Mouse (Mus musculus) spleen, postnatal 14 days (tissue): Measurements from ENCODE around the gene Fam214a.
A peak's percentile ranks its signal among the peaks of the same experiment; 100 is the strongest.

ENCODE experiments used
- DNase-seq, 2 experiments: peaks; one replicate each; pipeline ENCODE4 v3.0.0; 2021 to 2022; ENCODE audit warnings: low spot score in 2 of 2

The Fam214a gene

DNA sequence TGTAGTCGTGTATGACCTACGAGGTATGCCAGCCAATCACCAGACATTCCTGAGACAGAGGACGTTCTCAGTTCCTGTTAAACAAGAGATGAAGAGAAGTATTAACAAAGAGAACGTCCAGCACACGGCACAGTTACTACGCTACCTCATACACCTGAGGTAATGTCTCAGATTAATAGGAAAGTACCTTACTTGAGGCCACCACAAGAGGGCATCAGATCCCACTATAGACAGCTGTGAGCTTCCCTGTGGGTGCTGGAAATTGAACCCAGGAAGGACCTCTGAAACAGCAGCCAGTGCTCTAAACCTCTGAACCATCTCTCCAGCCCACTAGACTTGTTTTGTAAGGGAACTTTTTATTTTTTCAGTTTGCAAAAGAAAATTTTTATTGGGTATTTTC, 73.0 kb downstream of the Fam214a start:
- DNase-seq, result no peak

DNA sequence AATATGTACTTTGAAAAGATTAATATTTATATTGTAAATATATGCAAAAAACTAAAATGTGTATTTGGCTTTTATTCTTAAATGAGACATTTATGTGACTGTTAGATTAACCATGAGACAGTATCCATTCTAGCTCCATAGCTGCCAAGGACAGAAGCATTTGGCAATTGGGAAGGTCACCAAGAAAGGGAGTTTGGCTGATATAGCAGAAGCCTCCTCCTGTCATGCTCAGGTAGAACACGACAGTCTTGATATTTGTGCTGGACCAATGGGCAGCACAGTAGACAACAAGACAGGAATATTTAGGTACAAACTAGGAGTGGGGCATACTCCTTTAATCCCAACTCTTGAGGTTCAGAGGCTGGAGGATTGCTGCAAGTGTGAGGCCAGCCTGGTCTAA, 79.7 kb downstream of the Fam214a start:
- no peak for DNase-seq

DNA sequence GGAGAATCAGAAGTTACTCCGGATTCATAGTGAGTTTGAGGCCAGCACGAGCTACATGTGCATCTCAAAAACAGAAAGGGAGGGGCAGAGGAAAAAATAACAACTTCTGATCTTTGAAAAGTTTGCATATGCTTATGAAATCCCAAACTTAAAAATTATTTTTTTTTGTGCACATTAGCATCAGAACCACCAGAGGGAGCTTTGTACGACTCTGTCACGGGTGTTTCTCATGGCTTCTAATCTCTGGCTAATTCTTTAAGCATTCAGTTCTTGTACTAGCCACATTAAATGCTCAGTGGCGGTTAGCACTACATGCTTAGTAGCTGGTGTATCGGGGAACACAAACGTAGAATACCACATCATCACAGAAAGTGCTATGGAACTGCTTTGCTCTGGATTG, 80.5 kb downstream of the Fam214a start:
- no peak for DNase-seq

DNA sequence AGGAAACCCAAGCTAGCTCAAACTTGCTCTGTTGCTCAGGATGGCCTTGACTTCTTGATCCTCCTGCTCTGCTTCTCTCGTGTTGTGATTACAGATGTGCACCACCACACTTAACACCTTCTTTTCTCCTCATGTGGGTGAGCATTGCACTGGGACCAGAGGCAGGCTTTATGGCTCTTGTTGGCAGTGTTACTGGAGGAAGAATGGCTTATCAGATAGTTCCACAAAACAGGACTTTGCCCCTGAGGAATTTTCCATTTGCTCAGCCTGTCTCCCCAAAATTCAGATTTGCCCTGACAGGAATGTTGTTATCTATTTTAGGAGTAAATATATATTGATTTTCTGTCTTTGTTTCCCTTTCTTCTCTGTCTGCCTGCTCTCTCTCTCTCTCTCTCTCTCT, 82.0 kb downstream of the Fam214a start:
- DNase-seq, result no peak

DNA sequence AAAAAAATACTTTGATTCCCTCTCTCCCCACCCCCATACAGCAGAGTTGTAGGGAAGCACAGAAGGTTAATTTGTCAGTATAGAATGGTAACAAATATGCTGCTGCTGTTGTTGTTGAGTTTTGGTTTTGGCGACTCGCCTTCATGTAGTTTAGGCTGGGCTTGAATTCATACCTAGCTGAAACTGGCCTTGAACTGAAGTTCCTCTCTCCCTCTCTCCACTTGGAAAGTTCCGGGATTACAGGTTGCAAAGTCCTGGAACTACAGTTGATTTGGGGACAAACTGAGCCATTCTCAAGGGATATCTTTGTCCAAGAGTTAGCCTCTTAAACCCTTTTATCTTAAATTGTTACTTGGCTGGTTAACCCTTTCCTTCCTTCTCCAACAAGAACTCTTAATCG, 83.3 kb downstream of the Fam214a start:
- DNase-seq, result no peak

DNA sequence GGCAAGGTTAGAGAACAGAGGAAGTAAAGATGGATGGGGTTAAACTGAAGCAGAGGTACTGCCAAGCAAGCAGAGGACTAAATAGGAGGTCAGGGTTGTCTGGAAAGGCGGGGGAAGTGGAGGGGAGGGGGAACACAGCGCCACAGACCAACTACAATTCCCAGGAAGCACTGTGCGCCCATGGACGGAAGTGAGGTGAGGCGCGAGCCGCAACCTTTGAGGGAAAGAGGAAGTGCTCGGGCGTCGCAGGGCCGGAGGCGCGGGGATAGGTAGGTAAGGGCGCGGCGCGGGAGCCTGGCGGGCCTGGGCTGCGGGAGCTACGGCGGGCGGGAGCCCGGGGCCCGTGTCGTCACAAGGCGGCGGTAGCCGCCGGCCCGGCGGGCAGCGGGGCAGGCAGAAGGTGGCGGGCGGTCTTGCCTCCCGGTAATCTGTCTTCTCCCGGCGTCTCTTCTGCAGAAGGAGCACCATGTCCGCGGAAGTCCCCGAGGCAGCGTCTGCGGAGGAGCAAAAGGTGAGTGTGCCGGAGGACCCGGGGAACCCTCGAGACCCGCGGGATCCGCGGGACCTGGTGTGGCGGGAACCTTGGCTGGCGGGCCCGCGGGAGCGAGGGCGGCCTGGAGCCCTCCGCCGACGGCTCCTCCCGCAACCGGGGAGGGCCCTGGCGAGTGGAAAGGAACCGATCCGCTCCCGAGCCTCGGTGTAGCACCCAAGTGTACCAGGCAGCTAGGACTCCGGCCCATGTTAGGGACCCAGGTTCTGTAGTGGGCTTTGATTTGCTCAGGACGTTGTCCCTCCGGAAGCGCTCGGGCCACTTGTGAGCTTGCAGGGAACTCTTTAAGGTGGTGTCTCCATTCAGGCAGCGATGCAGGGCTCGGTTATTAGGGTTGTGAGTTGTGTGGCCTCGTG, 85.0 kb downstream of the Fam214a start, which contains the start of gene Arpp19:
Gene Arpp19 (plus strand): TSS at position 164 of the 906 bp plus-strand sequence.
- DNase-seq, result peak; percentile 55 to 68

DNA sequence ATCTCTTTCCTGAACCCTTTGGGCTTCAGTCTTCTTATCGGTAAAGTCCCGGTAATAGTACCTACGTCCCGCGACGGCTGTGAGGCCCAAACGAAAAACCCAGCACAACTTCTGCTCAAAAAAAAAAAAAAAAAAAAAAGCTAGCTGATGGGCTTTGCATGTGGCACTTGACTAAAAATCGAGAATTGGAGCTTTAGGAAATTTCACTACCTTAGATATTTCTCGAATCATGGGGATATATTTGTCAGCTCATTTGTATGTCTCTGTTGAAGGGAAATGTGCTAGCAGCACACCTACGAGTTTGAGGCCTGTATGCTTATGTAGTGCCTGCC, 85.6 kb downstream of the Fam214a start:
- DNase-seq, result no peak

DNA sequence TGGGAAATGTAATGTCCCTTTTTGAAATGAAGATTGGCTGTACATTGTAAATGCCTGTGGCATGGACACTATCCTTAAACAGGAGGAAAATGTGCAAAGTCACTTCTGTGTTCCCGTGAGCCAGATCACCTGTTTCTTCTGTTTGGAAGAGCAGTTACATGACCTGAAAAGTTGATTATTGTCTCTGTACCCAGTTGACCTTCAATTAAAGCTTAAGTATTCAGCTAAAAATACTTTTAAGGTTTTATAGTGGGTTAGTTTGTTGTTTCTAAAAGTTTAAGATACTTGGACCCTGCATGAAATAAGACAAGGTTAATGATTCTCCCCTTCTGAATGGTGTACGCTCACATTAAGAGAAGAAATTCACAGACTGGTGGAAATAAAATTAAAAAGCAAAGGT, 87.9 kb downstream of the Fam214a start:
- DNase-seq, result no peak

DNA sequence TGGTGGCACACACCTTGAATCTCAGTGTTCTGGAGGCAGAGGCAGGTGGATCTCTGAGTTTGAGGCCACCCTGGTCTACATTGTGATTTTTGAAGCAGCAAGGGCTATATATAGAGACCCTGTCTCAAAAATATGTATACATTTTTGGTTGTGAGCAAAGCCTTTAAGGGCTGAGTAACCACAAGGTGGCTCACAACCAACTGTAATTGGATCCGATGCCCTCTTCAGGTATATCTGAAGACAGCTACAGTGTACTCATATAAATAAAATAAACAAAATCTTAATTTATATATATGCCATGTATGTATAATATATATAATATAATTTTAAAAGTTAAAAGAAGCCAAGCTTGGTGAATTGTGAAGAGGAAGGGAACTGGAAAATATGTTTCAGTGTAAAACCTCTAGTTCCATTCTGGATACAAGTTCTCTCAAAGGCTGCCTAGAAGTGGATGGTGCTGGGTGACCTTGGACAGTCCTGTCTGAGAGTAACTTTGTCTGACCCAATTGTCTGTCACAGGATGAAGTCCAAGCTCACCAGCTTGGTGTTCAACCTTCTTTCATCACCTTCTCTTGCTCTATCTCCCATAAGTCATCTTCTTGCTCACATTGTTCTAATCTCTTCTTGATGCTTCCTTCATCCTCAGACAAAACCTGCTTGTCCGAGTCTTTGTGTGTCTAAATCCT, 89.3 kb downstream of the Fam214a start:
- no peak for DNase-seq

DNA sequence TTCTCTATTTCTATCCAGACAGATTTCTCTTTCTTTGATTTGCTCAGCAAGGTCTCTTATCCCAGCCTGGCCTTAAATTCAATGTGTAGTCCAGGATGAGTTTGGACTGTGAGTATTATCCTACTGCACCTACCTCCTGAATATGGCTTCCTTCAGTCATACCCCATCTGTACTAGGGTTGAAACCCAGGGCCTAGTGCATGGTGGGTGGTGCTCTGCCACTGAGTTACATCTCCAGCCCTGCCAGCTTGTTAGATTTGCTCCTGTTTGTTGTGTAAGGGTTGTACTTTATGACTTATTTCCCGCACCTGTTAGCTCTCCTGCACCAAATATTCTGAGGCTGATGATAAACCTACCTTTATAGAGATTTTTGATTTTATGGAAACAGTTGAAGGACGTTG, 90.5 kb downstream of the Fam214a start:
- no peak for DNase-seq

DNA sequence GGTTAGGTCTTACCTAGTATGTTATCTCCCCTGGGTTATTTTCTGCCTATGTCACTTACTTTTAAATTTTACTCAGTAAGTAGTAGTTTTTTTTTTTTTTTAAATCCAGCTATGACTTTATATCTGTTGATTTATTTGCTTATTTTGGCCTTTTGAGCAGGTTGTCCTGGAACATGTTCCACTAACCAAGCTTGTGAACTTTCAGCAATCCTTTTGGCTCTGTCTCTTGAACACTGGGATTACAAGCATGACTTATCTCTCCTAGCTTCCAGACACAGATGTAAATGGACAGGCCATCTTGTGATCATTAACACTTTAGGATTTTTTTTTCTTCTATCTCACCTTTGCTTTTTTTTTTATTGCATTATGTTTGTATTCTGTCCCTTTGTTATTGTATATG, 94.4 kb downstream of the Fam214a start:
- no peak for DNase-seq

DNA sequence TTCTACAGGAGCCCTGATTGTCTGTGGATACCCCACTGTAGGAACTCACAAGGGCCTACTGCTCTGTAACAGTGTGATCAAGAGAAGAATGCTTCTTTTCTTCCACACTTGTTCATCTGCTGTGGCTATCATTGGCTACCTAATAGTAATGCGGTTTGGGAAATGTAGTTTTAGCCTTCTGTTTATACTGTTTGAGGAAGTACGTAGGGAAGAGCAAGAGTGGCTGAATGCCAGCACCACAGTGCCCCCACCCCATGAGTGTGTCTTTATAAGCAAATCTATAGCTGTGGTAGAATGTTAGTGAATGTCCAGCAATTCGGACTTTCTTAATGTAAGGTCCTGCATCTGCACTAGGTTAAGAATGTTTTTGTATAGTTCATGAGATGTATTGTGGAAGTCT, 96.4 kb downstream of the Fam214a start:
- DNase-seq, result no peak

DNA sequence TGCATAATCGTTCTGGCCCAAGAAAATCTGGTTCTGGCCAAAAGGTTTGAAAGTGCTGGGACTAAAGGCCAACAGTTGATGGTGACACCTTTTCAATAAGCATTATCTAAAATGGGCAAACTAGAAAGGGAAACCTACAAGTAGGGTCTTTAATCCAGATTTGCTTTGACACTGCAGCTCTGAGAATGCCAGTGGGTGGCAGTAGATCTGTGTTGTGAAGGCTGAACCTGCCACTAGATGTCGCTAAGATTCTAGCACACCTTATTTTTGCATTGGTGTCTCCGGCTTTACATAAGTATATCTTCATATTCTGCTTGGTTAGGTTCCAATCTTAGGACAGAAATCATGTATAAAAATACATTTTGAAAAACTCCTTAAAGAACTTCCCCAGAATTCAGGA, 97.3 kb downstream of the Fam214a start:
- peak; percentile 12 to 52 for DNase-seq

DNA sequence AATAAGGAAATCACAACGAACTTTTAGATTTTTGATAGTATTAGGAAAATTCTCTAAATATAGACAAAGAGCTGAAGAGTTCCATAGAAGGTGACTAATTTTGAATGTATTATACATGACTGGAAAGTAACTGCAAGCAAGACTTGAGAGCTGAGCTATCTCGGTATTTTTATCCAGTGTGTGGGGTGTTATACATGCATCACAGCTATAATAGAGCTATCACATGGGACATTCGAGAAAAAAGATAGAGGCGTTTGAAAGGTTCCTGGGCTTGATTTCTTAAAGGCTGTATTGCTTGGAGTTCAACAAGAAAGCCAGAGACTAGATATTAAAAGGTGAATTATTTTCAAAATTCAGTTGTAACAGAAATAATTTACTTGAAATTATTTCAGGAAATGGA, 99.2 kb downstream of the Fam214a start:
- no peak for DNase-seq

DNA sequence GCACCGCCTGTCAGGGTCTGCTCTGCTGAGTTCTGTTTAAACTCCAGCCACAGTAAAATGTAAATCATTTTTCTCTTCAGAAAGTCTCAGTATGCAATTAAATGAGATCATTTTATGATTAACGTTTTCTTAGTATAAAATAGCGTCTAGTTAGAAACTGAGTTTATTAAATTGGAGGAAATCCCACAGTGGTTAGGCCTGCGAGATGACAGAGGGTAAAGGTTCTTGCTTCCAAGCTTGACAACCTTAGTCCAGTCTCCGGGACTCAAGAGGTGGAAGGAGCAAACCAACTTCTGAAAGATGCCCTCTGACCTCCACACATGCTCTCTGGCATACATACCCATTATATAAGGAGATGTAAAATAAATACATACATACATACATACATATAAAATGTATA, 102.4 kb downstream of the Fam214a start:
- no peak for DNase-seq

DNA sequence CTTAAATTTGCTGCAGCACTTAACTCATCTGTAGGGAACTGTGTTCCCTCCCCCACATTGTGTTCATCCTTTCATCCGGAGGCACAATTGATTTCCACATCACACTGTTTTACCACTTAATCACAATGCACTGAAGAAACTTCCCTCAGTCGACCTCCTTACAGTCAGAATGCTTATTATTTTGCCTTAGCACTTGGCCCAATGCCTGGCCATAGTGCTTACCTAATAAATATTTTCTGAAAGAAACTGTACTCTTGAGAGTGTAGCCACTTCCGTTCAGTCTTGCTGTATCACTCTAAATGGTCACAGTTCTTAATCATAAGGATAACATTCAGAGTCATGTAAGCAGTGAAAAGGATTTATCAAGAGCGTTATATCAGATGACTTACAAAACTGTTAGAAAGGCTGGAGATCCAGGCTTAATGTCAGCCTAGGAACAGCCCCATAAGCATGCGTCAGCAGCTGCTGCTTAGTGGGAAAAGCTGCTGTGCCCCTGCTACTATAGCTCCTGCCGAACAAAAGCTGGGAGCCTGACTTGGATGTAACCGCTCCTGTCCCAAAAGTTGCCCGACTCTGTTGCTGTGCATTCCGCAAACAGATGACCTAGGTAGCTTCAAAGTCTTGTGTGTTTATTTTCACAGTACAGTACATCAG, 112.1 kb downstream of the Fam214a start:
- DNase-seq, result no peak

DNA sequence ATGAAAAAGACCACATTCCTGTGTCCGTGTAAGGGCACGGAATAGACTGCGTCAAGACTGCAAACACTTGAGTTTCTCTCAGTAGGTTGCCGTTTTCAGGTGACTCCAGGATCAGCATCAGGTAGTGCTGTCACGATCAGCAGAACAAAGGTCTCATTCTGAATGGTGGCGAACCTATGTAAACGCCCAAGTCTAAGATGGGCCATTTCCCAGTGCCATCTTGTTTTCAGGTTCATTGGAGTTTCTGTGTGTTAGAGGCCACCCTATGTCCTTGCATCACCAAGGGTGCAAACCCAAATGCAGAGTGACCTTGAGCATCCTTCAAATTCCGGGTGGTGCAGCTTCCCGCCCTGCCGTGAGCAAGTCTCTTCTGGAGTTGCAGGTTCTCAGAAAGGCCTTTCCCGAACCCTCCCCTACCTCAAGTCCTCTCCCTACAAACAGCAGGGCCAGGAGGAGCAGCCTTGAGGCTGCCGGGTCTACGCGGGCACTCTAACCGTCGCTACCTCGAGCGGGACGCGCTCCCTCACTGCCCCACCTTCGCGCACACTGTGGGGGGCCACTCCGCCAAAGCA, 117.9 kb downstream of the Fam214a start, which contains the start of gene Myo5a:
Gene Myo5a (plus strand): TSS at position 559 of the 572 bp plus-strand sequence.
- no peak for DNase-seq

DNA sequence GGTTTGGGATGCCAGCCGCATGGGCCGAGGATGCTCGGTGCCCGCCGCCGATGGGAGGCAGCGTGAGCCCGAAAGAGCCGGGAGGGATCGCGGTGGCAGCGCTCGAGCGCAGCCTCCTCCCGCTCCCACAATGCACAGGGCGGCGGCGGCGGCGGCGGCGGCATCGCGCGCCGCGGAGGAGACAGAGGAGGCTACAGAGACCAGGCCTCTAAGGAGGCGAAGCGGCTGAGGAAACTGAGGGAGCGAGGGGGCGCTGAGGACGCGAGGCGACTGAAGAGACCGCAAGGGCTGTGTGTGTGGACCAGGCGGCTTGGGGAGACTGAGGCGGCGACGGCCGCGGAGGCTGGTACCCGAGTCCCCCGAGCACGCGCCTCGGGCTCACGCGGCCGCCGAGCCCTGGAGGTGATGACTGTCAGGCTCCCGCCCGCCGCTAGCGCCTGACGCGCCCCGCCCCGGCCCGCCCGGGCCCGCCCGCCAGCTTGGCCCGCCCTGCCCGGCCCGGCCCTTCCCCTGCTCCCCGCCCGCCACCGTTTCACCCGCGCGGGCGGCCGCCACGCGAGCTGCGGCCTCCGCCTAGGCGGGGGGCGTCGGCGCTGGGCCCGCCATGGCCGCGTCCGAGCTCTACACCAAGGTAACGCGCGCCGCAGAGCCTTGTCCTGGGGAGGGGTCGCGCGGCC, 118.5 kb downstream of the Fam214a start:
- DNase-seq, result peak; percentile 56 to 63

DNA sequence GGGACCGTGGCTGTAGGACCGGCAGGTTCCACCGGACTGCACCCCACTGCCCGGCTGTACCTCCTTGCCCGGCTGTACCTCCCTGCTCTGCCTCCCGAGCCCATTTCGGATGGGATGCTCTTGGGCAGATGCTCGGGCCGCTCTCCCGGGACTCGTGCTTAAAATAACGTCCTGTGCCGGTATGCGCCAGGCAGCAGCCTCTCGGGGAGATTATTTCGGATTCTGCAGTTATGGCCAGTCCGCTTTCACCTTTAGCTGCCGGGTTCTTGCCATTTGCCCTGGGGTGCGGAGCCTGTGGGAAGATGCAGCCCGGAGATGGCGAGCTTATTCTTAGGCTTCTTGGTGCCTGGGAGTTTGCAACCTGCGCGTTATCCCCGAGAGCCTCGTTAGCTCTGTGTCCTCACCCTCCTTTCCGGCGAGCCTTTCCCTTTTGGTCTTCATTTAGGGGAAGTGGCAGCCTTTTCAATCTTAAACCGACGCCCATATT, 119.1 kb downstream of the Fam214a start:
- peak in 1 of 2 experiments; percentile 15 for DNase-seq

DNA sequence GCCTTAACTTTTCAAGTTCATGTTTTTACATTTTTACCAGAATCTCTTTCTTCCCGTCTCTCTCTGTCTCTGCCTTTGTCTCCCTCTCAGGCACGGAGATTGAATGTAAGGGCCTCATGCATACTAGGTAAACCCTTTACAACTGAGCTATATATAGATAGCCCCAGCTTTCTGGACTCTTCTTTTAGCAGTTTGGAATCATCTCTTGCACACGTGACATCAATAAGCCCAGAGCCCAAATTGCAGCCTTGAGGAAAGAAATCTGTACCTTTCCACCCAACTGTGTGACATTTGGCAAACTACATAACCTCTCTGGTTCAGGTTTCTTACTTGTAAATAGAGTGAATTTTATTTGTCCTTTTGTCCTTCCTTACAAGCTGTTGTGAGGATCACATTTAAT, 119.7 kb downstream of the Fam214a start:
- no peak for DNase-seq

DNA sequence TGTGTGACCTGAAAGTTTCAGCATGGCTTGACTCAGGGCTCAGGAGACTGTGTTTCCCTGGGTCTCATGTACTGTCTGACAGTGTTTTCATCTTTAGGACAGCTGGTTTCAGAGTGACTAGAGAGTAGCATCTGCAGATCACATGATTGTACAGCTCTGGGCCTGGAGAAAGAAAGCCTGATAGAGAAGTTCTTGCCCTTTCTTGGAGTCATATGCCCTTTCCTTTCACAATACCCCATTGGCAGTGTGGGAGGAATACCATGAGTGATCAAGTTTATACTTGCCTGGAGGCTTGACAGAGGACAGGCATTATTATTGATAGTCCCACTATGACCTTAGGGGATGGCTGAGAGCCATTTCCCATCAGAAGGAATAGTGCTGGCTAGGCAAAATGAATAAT, 124.5 kb downstream of the Fam214a start:
- DNase-seq, result no peak
